Mouse (Mus musculus): ENCODE measurements around the gene Klhl33.

DNA sequence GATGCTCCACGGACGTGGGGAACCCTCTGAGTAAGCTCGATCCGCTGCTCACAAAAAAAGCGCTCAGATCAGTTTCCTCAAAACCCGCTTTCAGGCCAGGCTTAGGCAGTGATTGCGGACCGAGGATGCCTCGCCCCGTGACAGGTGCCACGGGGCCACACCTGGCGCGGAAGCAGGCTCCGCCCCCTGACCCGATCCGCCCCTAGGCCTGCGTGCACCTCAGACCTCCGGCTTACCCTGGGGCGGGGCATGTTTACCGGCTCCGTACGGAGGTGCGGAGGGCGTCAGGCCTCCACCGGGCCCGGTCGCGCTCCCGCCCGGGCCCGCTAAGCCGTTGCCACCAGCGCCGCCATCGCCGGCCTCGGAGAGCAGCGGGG is 33.1 kb upstream of the Klhl33 start:
- TF ChIP-seq CTCF (IDR thresholded peaks at IDR 0.05; ENCODE audit: control insufficient read depth, insufficient read depth, insufficient read length): no peak
- TF ChIP-seq USF1 (IDR thresholded peaks at IDR 0.05; ENCODE audit: low read depth): no peak
- TF ChIP-seq MAX (IDR thresholded peaks at IDR 0.05): no peak
- TF ChIP-seq MYOG (IDR thresholded peaks at IDR 0.05; ENCODE audit: control insufficient read depth, extremely low read depth, insufficient read length): no peak
- no peak for TF ChIP-seq CEBPB (IDR thresholded peaks at IDR 0.05; ENCODE audit: low read depth)
- TF ChIP-seq FOSL1 (IDR thresholded peaks at IDR 0.05; ENCODE audit: insufficient read depth, low read length, poor library complexity, severe bottlenecking): no peak
- TF ChIP-seq MYOD1 (IDR thresholded peaks at IDR 0.05; ENCODE audit: control insufficient read depth, insufficient read length, low read depth): no peak
